Mouse (Mus musculus) small intestine, adult 2 months (tissue): ENCODE measurements around the gene Dlx4.

ENCODE experiments used
- CTCF ChIP-seq: fragments of 200-500 bp; IDR thresholded peaks from 2 replicates; pipeline ENCODE4 v1.5.1; 2012; ENCODE audit warnings: low read depth, mild to moderate bottlenecking, control low read depth, inconsistent platforms, low read length, moderate library complexity, mixed read lengths; ENCODE audit not compliant: insufficient replicate concordance, insufficient read length; ENCODE audit errors: extremely low read depth
- POLR2A ChIP-seq: fragments of 200-500 bp; IDR thresholded peaks from 2 replicates; pipeline ENCODE4 v1.6.1; 2012; ENCODE audit warnings: low read depth, mild to moderate bottlenecking, control low read depth, inconsistent platforms, low read length, moderate library complexity

DNA sequence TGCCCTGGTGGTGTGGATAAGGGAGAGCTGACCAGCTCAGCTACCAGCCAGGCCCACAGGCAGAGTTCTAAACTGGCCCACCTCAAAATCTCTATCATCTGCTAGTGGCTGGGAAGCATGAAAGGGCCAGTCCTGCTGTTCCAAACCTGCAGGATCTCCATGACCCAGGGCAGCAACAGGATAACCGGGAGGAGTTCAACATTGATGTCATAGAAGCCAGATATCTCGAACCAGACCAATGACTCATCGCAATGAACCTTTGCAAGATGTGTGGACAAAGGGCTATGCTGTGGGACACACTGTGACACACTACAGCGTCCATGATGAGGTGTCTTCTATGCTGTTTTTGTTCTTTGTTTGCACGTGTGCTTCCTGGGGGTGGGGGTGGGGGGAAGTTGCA is 53.0 kb downstream of the Dlx4 start:
- TF ChIP-seq POLR2A: no peak
- TF ChIP-seq CTCF: no peak
